Mouse (Mus musculus) adrenal gland, adult 18-20 months (tissue): Measurements from ENCODE around the gene Csnk2b. TPM values are rescaled to one million over a fixed set of nuclear protein-coding genes. Genes with fewer than 3 reads are reported as not detected.

Experiments used
- total RNA-seq, 2 experiments: library from RNA; stranded (reverse); gene quantifications; 1 replicate in 1 of 2; 2 replicates in 1 of 2; pipeline ENCODE4 v1.2.3; 2021

The Csnk2b gene
- total RNA-seq, 2 experiments from 2014 or later, result 192 to 217 TPM

Other genes starting within 250 kb of the Csnk2b start
- 10 to 100 TPM in 1 of 2 experiments, 1 to 10 TPM in 1; 9.9 to 12.4 TPM for gene Zbtb12, start 242.6 kb downstream of the Csnk2b start, total RNA-seq
- under 1 TPM in 1 of 2 experiments, not detected in 1; 0.19 TPM for gene Gm20547, start 240.0 kb downstream of the Csnk2b start, total RNA-seq
- gene C2, start 223.8 kb downstream of the Csnk2b start, total RNA-seq, result 10 to 100 TPM; 88.3 to 89.2 TPM
- gene Ehmt2, start 223.6 kb downstream of the Csnk2b start, total RNA-seq, result 100 to 1,000 TPM; 101 to 144 TPM
- under 1 TPM; 0.30 to 0.51 TPM for gene Slc44a4, start 207.6 kb downstream of the Csnk2b start, total RNA-seq
- 10 to 100 TPM; 22.5 to 24.3 TPM for gene Neu1, start 190.8 kb downstream of the Csnk2b start, total RNA-seq
- gene Hspa1b, start 162.8 kb downstream of the Csnk2b start, total RNA-seq, result 100 to 1,000 TPM; 635 to 643 TPM
- gene Gm20481, start 152.1 kb downstream of the Csnk2b start, total RNA-seq, result under 1 TPM in 1 of 2 experiments, not detected in 1; 0.60 TPM
- 100 to 1,000 TPM; 195 to 256 TPM for gene Hspa1a, start 149.9 kb downstream of the Csnk2b start, total RNA-seq
- gene Hspa1l, start 149.3 kb downstream of the Csnk2b start, total RNA-seq, result under 1 TPM; 0.30 to 0.58 TPM
- 10 to 100 TPM; 31.9 to 34.5 TPM for gene Lsm2, start 140.2 kb downstream of the Csnk2b start, total RNA-seq
- gene Vars, start 121.1 kb downstream of the Csnk2b start, total RNA-seq, result 10 to 100 TPM; 49.8 to 64.8 TPM
- gene Vwa7, start 105.5 kb downstream of the Csnk2b start, total RNA-seq, result under 1 TPM; 0.50 to 0.61 TPM
- gene Sapcd1, start 94.0 kb downstream of the Csnk2b start, total RNA-seq, result under 1 TPM in 1 of 2 experiments, not detected in 1; 0.51 TPM
- 1 to 10 TPM; 1.1 to 1.3 TPM for gene Msh5, start 75.3 kb downstream of the Csnk2b start, total RNA-seq
- gene Clic1, start 72.1 kb downstream of the Csnk2b start, total RNA-seq, result 10 to 100 TPM; 71.9 to 92.9 TPM
- gene Ddah2, start 63.0 kb downstream of the Csnk2b start, total RNA-seq, result 10 to 100 TPM in 1 of 2 experiments, 1 to 10 TPM in 1; 9.1 to 17.0 TPM
- gene Ly6g6c, start 56.7 kb downstream of the Csnk2b start, total RNA-seq, result not detected
- under 1 TPM; 0.13 to 0.22 TPM for gene Mpig6b, start 55.9 kb downstream of the Csnk2b start, total RNA-seq
- gene Ly6g6e, start 45.2 kb downstream of the Csnk2b start, total RNA-seq, result not detected
- not detected for gene Ly6g6d, start 44.0 kb downstream of the Csnk2b start, total RNA-seq
- gene Ly6g6f, start 36.4 kb downstream of the Csnk2b start, total RNA-seq, result not detected
- gene Abhd16a, start 32.8 kb downstream of the Csnk2b start, total RNA-seq, result 10 to 100 TPM; 75.0 to 88.2 TPM
- gene Ly6g5c, start 13.8 kb downstream of the Csnk2b start, total RNA-seq, result not detected
- gene Ly6g5b, start 6.6 kb downstream of the Csnk2b start, total RNA-seq, result under 1 TPM; 0.33 to 0.67 TPM
- gene Gpank1, start 598 bp downstream of the Csnk2b start, total RNA-seq, result 10 to 100 TPM; 14.8 to 16.2 TPM
- gene D17H6S53E, start 4.3 kb upstream of the Csnk2b start, total RNA-seq, result 10 to 100 TPM; 28.8 to 34.6 TPM
- not detected for gene Apom, start 10.0 kb upstream of the Csnk2b start, total RNA-seq
- gene Bag6, start 13.1 kb upstream of the Csnk2b start, total RNA-seq, result 100 to 1,000 TPM; 307 to 394 TPM
- gene Prrc2a, start 42.8 kb upstream of the Csnk2b start, total RNA-seq, result 100 to 1,000 TPM; 214 to 251 TPM
- 10 to 100 TPM in 1 of 2 experiments, 1 to 10 TPM in 1; 6.1 to 11.2 TPM for gene Aif1, start 54.0 kb upstream of the Csnk2b start, total RNA-seq
- 1 to 10 TPM; 3.5 to 4.1 TPM for gene Lst1, start 66.4 kb upstream of the Csnk2b start, total RNA-seq
- 1 to 10 TPM; 2.0 to 6.5 TPM for gene Ltb, start 72.4 kb upstream of the Csnk2b start, total RNA-seq
- under 1 TPM; 0.36 to 0.83 TPM for gene Tnf, start 80.0 kb upstream of the Csnk2b start, total RNA-seq
- not detected for gene Lta, start 83.3 kb upstream of the Csnk2b start, total RNA-seq
- not detected for gene Gm16181, start 98.8 kb upstream of the Csnk2b start, total RNA-seq
- 1 to 10 TPM; 4.7 to 5.3 TPM for gene Atp6v1g2, start 111.6 kb upstream of the Csnk2b start, total RNA-seq
- gene Nfkbil1, start 113.7 kb upstream of the Csnk2b start, total RNA-seq, result 10 to 100 TPM; 12.4 to 15.3 TPM
- gene Ddx39b, start 119.7 kb upstream of the Csnk2b start, total RNA-seq, result 100 to 1,000 TPM; 195 to 213 TPM
- 100 to 1,000 TPM; 219 to 653 TPM for gene H2-D1, start 140.7 kb upstream of the Csnk2b start, total RNA-seq
- 10 to 100 TPM in 1 of 2 experiments, 1 to 10 TPM in 1; 3.7 to 11.4 TPM for gene H2-Q1, start 198.4 kb upstream of the Csnk2b start, total RNA-seq
- 1 to 10 TPM; 2.3 to 5.4 TPM for gene H2-Q2, start 220.2 kb upstream of the Csnk2b start, total RNA-seq